Mouse (Mus musculus) heart, embryonic 10.5 days (tissue): ENCODE data around the gene Acyp1. TPM values are rescaled to one million over a fixed set of nuclear protein-coding genes. Genes with fewer than 3 reads are reported as not detected.

Source experiments
- DNase-seq: peaks from one replicate; pipeline ENCODE4 v3.0.0-alpha.2; 2017; ENCODE audit warnings: low spot score
- H3K27ac ChIP-seq: fragments of 300-500 bp; sonication (generic); 2 replicates; pipeline ENCODE4 v1.5.1; 2016; ENCODE audit warnings: mild to moderate bottlenecking
- H3K27me3 ChIP-seq: fragments of 300-500 bp; sonication (generic); 2 replicates; pipeline ENCODE4 v1.6.1; 2016; ENCODE audit warnings: mild to moderate bottlenecking; ENCODE audit not compliant: poor library complexity, insufficient read depth, severe bottlenecking
- H3K36me3 ChIP-seq: fragments of 300-500 bp; sonication (generic); 2 replicates; pipeline ENCODE4 v1.6.1; 2016; ENCODE audit warnings: mild to moderate bottlenecking, moderate library complexity
- H3K4me1 ChIP-seq: fragments of 300-500 bp; sonication (generic); 2 replicates; pipeline ENCODE4 v1.6.1; 2016; ENCODE audit warnings: mild to moderate bottlenecking
- H3K4me3 ChIP-seq: fragments of 300-500 bp; sonication (generic); 2 replicates; pipeline ENCODE4 v1.5.1; 2016; ENCODE audit warnings: mild to moderate bottlenecking, moderate library complexity
- H3K9me3 ChIP-seq: fragments of 300-500 bp; sonication (generic); 2 replicates; pipeline ENCODE4 v1.6.1; 2016; ENCODE audit warnings: mild to moderate bottlenecking, moderate library complexity
- WGBS: fragments of 180-500 bp; shearing (Covaris S2); methylation state at CpG from one replicate; pipeline ENCODE4 v1.1.7; 2016; 5-methylcytosine and 5-hydroxymethylcytosine counted together
- polyA plus RNA-seq: library from polyadenylated mRNA; unstranded; fragments of >200 nt; fragmentation: Nextera tagmentation; extraction: Ambion mirVana; gene quantifications from 2 replicates; pipeline ENCODE4 v1.2.1, GENCODE M21; 2016

Gene Acyp1
- 65.3 and 75.4 TPM in 2 replicates for polyA plus RNA-seq

DNA sequence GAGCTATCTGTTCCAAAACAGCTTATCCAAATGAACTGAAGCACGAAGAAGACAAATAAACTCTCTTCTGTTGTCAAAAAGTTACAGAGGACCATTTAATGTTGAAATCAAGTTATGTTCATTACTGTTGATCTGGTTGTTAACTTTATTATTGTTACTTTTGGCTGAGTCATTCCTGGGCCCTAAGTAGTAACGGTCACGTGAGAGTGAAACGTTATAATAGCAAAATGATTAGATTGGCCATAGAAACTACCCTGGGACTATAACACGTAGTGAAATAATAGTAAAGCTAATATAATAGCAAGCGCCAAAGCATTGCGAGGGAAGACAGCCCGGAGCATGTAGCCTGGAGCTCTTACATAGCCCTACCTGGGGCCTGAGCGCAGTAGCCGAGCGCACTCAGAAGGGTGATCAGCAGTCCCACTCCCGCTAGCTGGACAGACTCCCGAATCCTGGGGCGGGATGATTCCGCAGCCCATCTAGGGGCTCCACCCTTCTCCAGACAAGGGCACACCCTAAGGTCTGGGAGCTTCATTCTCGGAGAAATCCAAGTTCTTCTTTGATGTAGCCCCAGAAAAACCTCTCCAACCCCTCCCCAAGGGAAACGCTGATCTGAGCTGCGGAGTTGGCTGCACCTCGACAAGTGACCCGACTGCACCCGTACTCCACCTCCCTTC lies at the start of gene Acyp1:
Acyp1 (minus strand) TSS at position 630 of the 677 bp plus-strand sequence.
- WGBS: 10% methylated on average over 21 of the region's 21 CpGs
- H3K4me3 ChIP-seq: peak within 1 kb of the TSS; percentile 72
- H3K27me3 ChIP-seq: peaks cover 18% of the 10 kb centered on the region; the same call in 1 of the 2 replicates
- peaks cover 25% of the 10 kb centered on the region for H3K4me1 ChIP-seq
- H3K27ac ChIP-seq: peak within 1 kb of the TSS; percentile 84
- DNase-seq: no peak
- no peaks in the 10 kb centered on the region for H3K36me3 ChIP-seq
- no peaks in the 10 kb centered on the region for H3K9me3 ChIP-seq

DNA sequence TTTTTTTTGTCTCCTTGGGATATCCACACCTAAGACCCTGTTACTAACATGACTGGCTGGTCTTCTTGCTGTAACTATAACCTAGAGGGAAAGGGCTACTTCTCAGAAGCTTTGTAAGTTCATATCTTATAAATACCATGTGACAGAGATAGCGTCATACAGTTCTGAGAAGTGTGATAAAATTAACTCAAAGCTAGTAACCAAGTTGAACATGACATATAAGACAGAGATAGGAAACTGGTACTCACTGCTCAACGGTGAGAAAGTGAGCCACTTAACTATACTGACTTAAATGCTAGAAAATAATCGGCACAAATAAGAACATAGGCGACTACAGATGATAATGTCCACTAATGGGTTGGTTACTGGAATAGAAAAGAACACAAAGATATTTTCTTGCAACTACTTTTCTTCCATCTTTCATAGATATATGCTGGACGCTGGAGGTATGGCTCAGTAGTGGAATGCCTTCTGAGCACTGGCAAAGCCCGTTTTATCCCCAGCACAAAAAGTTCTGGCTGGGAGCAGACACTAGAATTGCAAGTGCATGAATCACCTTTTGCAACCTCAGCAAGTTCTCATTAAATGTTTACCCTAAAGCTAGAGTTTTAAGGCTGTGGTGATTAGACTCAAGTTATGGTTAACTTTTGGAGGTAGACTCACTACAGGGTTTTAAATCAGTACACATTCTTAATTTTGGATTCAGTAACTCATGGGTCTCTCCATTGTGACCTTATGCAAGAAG lies 49.5 kb upstream of the Acyp1 start:
- Histone ChIP-seq H3K27ac (no peak overlapping the region), H3K4me3 (peak overlapping the region; percentile 99), H3K4me1 (peaks cover 16% of the 10 kb centered on the region; the same call in 1 of the 2 replicates), H3K27me3 (no peaks in the 10 kb centered on the region), H3K9me3 (no peaks in the 10 kb centered on the region), H3K36me3 (peaks cover 41% of the 10 kb centered on the region)
- WGBS: 74% methylated on average over 6 of the region's 6 CpGs
- DNase-seq: no peak

DNA sequence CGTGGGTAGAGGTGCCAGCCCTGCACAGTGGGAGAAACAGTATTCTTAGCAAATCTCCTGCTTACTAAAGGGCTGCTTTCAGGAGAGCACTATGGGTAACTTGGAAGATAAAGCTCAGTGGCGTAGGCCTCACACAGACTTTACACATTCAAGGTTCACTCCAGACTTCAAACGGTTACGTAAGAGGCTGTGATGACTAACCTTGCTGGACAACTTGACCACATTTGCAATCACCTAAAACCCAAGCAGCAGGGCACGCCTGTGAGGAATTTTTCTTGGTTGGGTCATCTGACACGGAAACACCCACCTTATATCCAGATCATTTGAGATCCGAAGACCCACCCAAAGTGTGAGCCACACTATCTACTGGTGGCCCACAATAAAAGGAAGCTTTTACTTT lies 41.9 kb upstream of the Acyp1 start:
- WGBS: 91% methylated on average over 7 of the region's 7 CpGs
- no peak for DNase-seq
- H3K9me3 ChIP-seq: no peaks in the 10 kb centered on the region
- no peaks in the 10 kb centered on the region for H3K27me3 ChIP-seq
- peaks cover 78% of the 10 kb centered on the region for H3K36me3 ChIP-seq
- H3K4me3 ChIP-seq: no peak overlapping the region
- no peaks in the 10 kb centered on the region for H3K4me1 ChIP-seq
- H3K27ac ChIP-seq: no peak overlapping the region

DNA sequence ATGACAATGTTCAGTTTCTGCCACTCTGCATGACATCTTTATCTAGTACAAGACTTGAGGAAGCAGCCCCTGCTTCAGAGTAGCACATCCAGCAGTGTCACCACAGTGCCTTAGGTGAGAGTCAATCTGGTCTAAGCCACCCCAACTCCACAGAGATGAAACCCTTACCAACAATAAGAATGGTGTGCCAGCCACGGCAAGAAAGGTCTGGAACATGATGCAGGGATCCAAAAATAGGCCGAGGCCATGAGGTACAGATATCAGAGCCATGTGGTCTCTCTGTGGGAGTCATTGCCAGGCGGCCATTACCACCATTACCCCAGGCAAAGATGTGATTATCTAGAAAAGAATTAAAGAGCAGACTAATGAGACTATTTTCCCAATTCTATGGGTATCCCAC lies 20.4 kb upstream of the Acyp1 start:
- H3K9me3 ChIP-seq: no peaks in the 10 kb centered on the region
- 66% methylated on average over 3 of the region's 3 CpGs for WGBS
- peak; percentile 55 for DNase-seq
- no peak overlapping the region for H3K4me3 ChIP-seq
- H3K27ac ChIP-seq: no peak overlapping the region
- peaks cover 98% of the 10 kb centered on the region for H3K36me3 ChIP-seq
- no peaks in the 10 kb centered on the region for H3K27me3 ChIP-seq
- H3K4me1 ChIP-seq: peaks cover 6% of the 10 kb centered on the region; the same call in 1 of the 2 replicates

GRCm38 (mm10) chr12:85305247-85305892 lies 17.1 kb upstream of the Acyp1 start:
- DNase-seq: peak; percentile 84
- Histone ChIP-seq H3K4me3 (peak overlapping the region; percentile 30; the same call in 1 of the 2 replicates), H3K4me1 (peaks cover 6% of the 10 kb centered on the region; the same call in 1 of the 2 replicates), H3K36me3 (peaks cover 98% of the 10 kb centered on the region), H3K27me3 (no peaks in the 10 kb centered on the region), H3K9me3 (no peaks in the 10 kb centered on the region), H3K27ac (peak overlapping the region; percentile 47; the same call in 1 of the 2 replicates)
- 44% methylated on average over 16 of the region's 16 CpGs for WGBS

DNA sequence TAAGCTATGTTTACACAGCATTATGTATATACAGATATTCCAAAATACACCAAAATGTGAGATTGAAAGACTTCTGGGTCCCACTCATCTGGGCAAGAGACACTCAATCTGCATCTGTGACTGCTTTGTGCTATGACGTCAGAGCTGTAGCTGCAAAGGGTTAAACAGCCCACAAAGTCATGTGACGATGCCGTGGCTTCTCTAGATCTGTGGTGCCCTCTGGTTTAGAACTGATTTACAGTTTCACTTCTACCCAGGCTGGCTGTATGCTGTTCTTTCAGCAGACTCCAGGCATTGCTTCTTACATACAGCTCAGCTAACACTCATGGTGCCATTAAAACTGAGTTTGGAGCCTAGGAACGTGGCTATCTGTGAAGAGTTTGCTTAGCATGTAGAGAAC lies 16.5 kb upstream of the Acyp1 start:
- no peak for DNase-seq
- WGBS: 82% methylated on average over 4 of the region's 4 CpGs
- H3K36me3 ChIP-seq: peaks cover 98% of the 10 kb centered on the region
- no peak overlapping the region for H3K4me3 ChIP-seq
- peaks cover 6% of the 10 kb centered on the region; the same call in 1 of the 2 replicates for H3K4me1 ChIP-seq
- no peaks in the 10 kb centered on the region for H3K9me3 ChIP-seq
- no peaks in the 10 kb centered on the region for H3K27me3 ChIP-seq
- no peak overlapping the region for H3K27ac ChIP-seq

DNA sequence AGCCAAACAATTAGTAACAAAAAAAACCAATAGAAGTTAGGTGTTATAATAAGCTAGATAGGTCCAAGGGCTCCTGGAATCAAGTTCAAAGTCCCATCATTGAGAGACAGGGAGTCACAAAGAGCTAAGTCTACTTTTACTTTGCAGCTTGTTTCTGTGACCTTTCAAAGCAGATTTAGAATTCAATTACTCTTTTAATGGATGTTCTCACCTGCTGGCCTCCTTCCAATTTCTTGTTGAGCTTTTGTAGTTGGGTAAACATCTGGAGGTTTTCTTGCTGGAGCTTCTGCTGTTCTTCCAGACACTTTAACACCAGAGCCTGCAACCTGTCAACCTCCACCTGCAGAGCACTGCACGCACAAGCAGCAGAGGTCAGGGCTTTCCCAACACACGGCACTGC lies 15.0 kb upstream of the Acyp1 start:
- Histone ChIP-seq H3K36me3 (peaks cover 92% of the 10 kb centered on the region), H3K27ac (no peak overlapping the region), H3K27me3 (no peaks in the 10 kb centered on the region), H3K9me3 (no peaks in the 10 kb centered on the region), H3K4me3 (no peak overlapping the region), H3K4me1 (peaks cover 6% of the 10 kb centered on the region; the same call in 1 of the 2 replicates)
- WGBS: 61% methylated on average over 2 of the region's 2 CpGs
- no peak for DNase-seq

GRCm38 (mm10) chr12:85298835-85299180 lies 10.6 kb upstream of the Acyp1 start:
- WGBS: 91% methylated on average over 1 of the region's 1 CpGs
- 0 out of 2 replicates have a peak, but pooled peaks cover 5% of the 10 kb centered on the region for H3K4me1 ChIP-seq

GRCm38 (mm10) chr12:85298127-85298834 lies 10.0 kb upstream of the Acyp1 start:
- Histone ChIP-seq H3K4me1 (0 out of 2 replicates have a peak, but pooled peaks cover 5% of the 10 kb centered on the region), H3K9me3 (0 out of 2 replicates have a peak, but pooled peaks cover 6% of the 10 kb centered on the region), H3K27ac (no peak overlapping the region), H3K36me3 (peaks cover 47% of the 10 kb centered on the region), H3K27me3 (no peaks in the 10 kb centered on the region), H3K4me3 (no peak overlapping the region)
- peak; percentile 51 for DNase-seq
- WGBS: 86% methylated on average over 11 of the region's 11 CpGs

More at GRCm38 (mm10) chr12:85298835-85299180, 10.6 kb upstream of the Acyp1 start:
- no peak for DNase-seq
- H3K27ac ChIP-seq: no peak overlapping the region
- H3K36me3 ChIP-seq: peaks cover 50% of the 10 kb centered on the region
- H3K4me3 ChIP-seq: no peak overlapping the region
- H3K27me3 ChIP-seq: no peaks in the 10 kb centered on the region
- H3K9me3 ChIP-seq: 0 out of 2 replicates have a peak, but pooled peaks cover 6% of the 10 kb centered on the region

GRCm38 (mm10) chr12:85297345-85297997 lies 9.2 kb upstream of the Acyp1 start:
- Histone ChIP-seq H3K4me1 (peaks cover 7% of the 10 kb centered on the region; the same call in 1 of the 2 replicates), H3K27me3 (no peaks in the 10 kb centered on the region), H3K9me3 (0 out of 2 replicates have a peak, but pooled peaks cover 6% of the 10 kb centered on the region), H3K36me3 (peaks cover 40% of the 10 kb centered on the region), H3K27ac (no peak overlapping the region), H3K4me3 (no peak overlapping the region)
- no peak for DNase-seq
- WGBS: 80% methylated on average over 10 of the region's 10 CpGs

DNA sequence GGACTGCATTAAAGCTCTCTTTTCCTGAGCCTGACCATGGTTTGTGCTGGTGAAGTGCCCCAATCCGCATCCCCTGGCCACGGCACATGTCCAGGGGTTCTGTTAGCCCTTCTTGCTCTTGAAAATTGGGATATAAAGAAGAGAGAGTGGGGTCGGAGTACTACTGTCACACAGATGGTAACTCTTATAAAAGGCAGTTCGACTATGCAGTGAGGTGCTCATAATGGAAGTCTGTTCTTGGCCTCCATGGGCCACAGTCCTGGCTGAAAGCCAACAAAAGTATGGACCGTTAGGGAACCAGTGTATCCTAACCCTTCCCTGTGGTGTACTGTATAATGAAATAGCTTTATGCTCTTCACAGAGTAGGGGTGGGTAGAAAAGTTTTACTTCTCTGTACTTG lies 8.7 kb upstream of the Acyp1 start:
- H3K27me3 ChIP-seq: no peaks in the 10 kb centered on the region
- no peak overlapping the region for H3K27ac ChIP-seq
- H3K4me1 ChIP-seq: peaks cover 9% of the 10 kb centered on the region; the same call in 1 of the 2 replicates
- peaks cover 34% of the 10 kb centered on the region for H3K36me3 ChIP-seq
- WGBS: 82% methylated on average over 5 of the region's 5 CpGs
- H3K9me3 ChIP-seq: 0 out of 2 replicates have a peak, but pooled peaks cover 6% of the 10 kb centered on the region
- no peak overlapping the region for H3K4me3 ChIP-seq
- no peak for DNase-seq

DNA sequence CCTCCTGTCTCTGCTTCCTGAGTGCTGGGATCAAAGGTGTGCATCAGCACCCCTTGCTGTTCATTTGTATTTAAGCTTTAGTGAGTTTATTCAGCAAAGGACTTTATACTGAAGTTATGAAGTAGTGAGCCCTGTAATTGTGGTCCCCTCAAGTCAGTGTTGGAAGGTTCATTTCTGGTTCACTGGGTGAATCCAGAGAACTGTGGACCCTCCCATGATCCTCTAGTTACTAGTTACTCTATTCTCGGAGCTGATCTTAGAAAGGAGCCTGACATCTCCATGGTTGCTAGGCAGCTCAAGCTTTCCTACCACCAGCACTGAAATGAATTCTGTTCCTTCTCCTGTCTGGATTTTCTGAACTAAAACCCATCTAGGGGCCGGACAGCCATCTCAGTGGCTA lies 7.3 kb upstream of the Acyp1 start:
- Histone ChIP-seq H3K36me3 (peaks cover 20% of the 10 kb centered on the region), H3K27ac (no peak overlapping the region), H3K4me3 (no peak overlapping the region), H3K4me1 (peaks cover 9% of the 10 kb centered on the region; the same call in 1 of the 2 replicates), H3K27me3 (peaks cover 5% of the 10 kb centered on the region; the same call in 1 of the 2 replicates), H3K9me3 (0 out of 2 replicates have a peak, but pooled peaks cover 6% of the 10 kb centered on the region)
- DNase-seq: no peak
- 86% methylated on average over 2 of the region's 2 CpGs for WGBS
